9 mouse cellular contexts compared by ENCODE assay signal in the genomic region with DNA sequence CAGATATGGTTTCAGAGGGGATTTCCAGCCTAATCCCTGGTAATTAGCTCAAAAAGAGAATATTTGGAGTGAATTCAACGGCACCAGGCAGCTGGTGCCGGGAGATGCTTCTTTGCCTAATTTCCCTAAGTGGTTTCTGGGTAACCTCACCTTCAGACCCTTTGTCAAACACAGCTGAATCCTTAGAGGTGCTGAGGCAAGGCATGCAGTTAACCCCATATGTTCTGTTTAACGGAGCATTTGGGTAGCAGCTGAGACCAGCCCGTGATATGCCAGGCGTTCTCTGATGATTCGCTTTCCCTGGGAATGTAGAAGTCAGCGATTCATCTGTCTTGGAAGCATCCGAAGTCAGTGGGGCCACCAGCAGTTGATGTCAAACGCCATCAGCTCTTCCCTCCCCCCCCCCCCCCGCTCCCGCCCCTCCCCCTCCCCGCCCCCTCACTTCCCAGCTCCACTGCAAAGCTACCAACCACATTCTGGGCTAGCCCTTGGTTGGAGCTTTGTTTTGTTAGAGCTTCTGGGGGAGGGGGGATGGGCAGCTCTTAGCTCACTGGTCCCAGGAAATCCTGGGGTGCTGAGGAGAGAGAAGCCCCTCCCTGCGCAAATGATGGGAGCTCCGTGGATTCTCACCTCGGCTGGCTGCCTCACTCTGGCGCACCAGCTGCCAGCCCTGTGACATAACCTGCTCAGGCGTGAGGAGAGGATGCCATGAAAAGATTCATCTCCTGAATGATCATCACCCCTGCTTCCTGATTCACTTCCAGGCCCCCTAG.
A peak's percentile ranks its signal among the peaks of the same experiment; 100 is the strongest.
DNase-seq lines count a peak whose midpoint lies in the region; ATAC-seq lines count a peak whose summit lies in the region.
"Had no signal": no experiment of that assay in that cellular context is flagged by ENCODE, and none has a peak within 500 bp of the region (broad histone marks: within the 10 kb centered on the region; RNA-seq: fewer than 3 reads in every experiment).

No protein-coding gene starts in this region.

- H3K27ac ChIP-seq in heart, embryonic 13.5 days (replicated peaks) = no peak overlapping the region
- peak overlapping the region; percentile 81 for H3K27ac ChIP-seq in forebrain, embryonic 11.5 days (ENCODE audit: low read depth, low read length)
- peak overlapping the region; percentile 88 for H3K27ac ChIP-seq in neural tube, embryonic 14.5 days (ENCODE audit: low read depth, low read length)

- no peak for ATAC-seq in heart, embryonic 13.5 days (ENCODE audit: extremely low read depth, insufficient number of reproducible peaks, low FRiP score, low TSS enrichment)
- ATAC-seq in forebrain, embryonic 11.5 days (replicated peaks; ENCODE audit: low FRiP score) = peak; percentile 86
- peak; percentile 82 for ATAC-seq in neural tube, embryonic 14.5 days (ENCODE audit: low read depth)
- ATAC-seq in inflammation-experienced regulatory T-cells, adult 6 months = no peak

- peaks cover 39% of the 10 kb centered on the region for H3K27me3 ChIP-seq in heart, embryonic 13.5 days (replicated peaks)
- no peaks in the 10 kb centered on the region for H3K27me3 ChIP-seq in forebrain, embryonic 11.5 days (ENCODE audit: control insufficient read depth, insufficient read depth, low read length)
- no peaks in the 10 kb centered on the region for H3K27me3 ChIP-seq in neural tube, embryonic 14.5 days (ENCODE audit: control insufficient read depth, insufficient read depth, low read length)
- H3K27me3 ChIP-seq: CH12.LX had no signal

- H3K4me1 ChIP-seq in heart, embryonic 13.5 days = peaks cover 13% of the 10 kb centered on the region
- H3K4me1 ChIP-seq in forebrain, embryonic 11.5 days (replicated peaks; ENCODE audit: control insufficient read depth, insufficient read depth, low read length) = peaks cover 26% of the 10 kb centered on the region; the same call in 1 of the 2 replicates
- H3K4me1 ChIP-seq in neural tube, embryonic 14.5 days (ENCODE audit: control insufficient read depth, insufficient read depth, low read length) = peaks cover 18% of the 10 kb centered on the region

- peak overlapping the region; percentile 42 for H3K4me3 ChIP-seq in heart, embryonic 13.5 days
- H3K4me3 ChIP-seq in forebrain, embryonic 11.5 days (ENCODE audit: low read depth, low read length) = peak overlapping the region; percentile 26
- H3K4me3 ChIP-seq in neural tube, embryonic 14.5 days (ENCODE audit: low read depth, low read length) = peak overlapping the region; percentile 9; the same call in 1 of the 2 replicates

- peak overlapping the region; percentile 37; the same call in 1 of the 2 replicates for H3K9ac ChIP-seq in heart, embryonic 13.5 days
- peak overlapping the region; percentile 59 for H3K9ac ChIP-seq in forebrain, embryonic 11.5 days (ENCODE audit: low read length)
- peak overlapping the region; percentile 3; the same call in 1 of the 2 replicates for H3K9ac ChIP-seq in neural tube, embryonic 14.5 days (replicated peaks; ENCODE audit: low read depth, low read length)

- H3K9me3 ChIP-seq in heart, embryonic 13.5 days = no peaks in the 10 kb centered on the region
- H3K9me3 ChIP-seq in forebrain, embryonic 11.5 days (ENCODE audit: control insufficient read depth, low read length) = no peaks in the 10 kb centered on the region
- no peaks in the 10 kb centered on the region for H3K9me3 ChIP-seq in neural tube, embryonic 14.5 days (ENCODE audit: control insufficient read depth, low read length)

- WGBS in heart, embryonic 13.5 days = 4% methylated on average over 13 of the region's 17 CpGs
- 0% methylated on average over 14 of the region's 17 CpGs for WGBS in forebrain, embryonic 11.5 days
- WGBS in neural tube, embryonic 14.5 days = under 1% methylated on average over 14 of the region's 17 CpGs

- peak overlapping the region; percentile 71 for H3K4me2 ChIP-seq in heart, embryonic 13.5 days
- peak overlapping the region; percentile 52 for H3K4me2 ChIP-seq in forebrain, embryonic 11.5 days (ENCODE audit: low read depth, low read length, severe bottlenecking)
- H3K4me2 ChIP-seq in neural tube, embryonic 14.5 days (ENCODE audit: low read depth, low read length) = peak overlapping the region; percentile 57

- intact Hi-C loops in heart, postnatal 14 days (cut with DNase I) = no loop called here
- intact Hi-C loops in left cerebral cortex, postnatal 10 days (cut with DNase I) = no loop called here
- intact Hi-C loops in gastrocnemius, postnatal 36 days (cut with DNase I) = no loop called here

- no peak for DNase-seq in heart, postnatal 14 days
- DNase-seq in ZHBTc4 (ENCODE audit: low read depth, low spot score) = peak; percentile 14
- peak; percentile 73 for DNase-seq in forebrain, embryonic 11.5 days (ENCODE audit: low spot score)
- peak; percentile 38 to 66 for DNase-seq in left cerebral cortex, postnatal 10 days (ENCODE audit: extremely low spot score in 1 of 2, low spot score in 2 of 2)
- no peak for DNase-seq in gastrocnemius, postnatal 36 days

- no peaks in the 10 kb centered on the region for H3K36me3 ChIP-seq in heart, embryonic 13.5 days
- H3K36me3 ChIP-seq in forebrain, embryonic 11.5 days (ENCODE audit: control insufficient read depth, insufficient read depth, low read length) = no peaks in the 10 kb centered on the region
- H3K36me3 ChIP-seq in neural tube, embryonic 14.5 days (ENCODE audit: control insufficient read depth, insufficient read depth, low read length) = no peaks in the 10 kb centered on the region

Comparison
In these comparisons a context has a peak if more than half of its experiments do, and no peak if none do; other contexts are left out.
1. ATAC-seq: peak in forebrain, embryonic 11.5 days (single experiment) and neural tube, embryonic 14.5 days (single experiment); none in heart, embryonic 13.5 days (single experiment) and inflammation-experienced regulatory T-cells, adult 6 months (single experiment).
2. H3K9ac ChIP-seq: peak in every context shown above with its lines; median percentile 59 in forebrain, embryonic 11.5 days; 37 in heart, embryonic 13.5 days; 3 in neural tube, embryonic 14.5 days.
3. DNase-seq: peak in ZHBTc4 (single experiment), forebrain, embryonic 11.5 days (single experiment) and left cerebral cortex, postnatal 10 days (2 of 2); none in heart, postnatal 14 days (0 of 2) and gastrocnemius, postnatal 36 days (0 of 2).
4. Peak in every context shown above with its lines, with median percentiles within 50 percentile points of each other: H3K4me2 ChIP-seq and H3K4me3 ChIP-seq.